Mouse (Mus musculus): Measurements from ENCODE around the gene Vipr2.

Vipr2 gene

GRCm38 (mm10) chr12:116101945-116102344 is 24.4 kb downstream of the Vipr2 start:
- DNase-seq, result no peak

GRCm38 (mm10) chr12:116109451-116110353 is 32.2 kb downstream of the Vipr2 start:
- no peak for DNase-seq

DNA sequence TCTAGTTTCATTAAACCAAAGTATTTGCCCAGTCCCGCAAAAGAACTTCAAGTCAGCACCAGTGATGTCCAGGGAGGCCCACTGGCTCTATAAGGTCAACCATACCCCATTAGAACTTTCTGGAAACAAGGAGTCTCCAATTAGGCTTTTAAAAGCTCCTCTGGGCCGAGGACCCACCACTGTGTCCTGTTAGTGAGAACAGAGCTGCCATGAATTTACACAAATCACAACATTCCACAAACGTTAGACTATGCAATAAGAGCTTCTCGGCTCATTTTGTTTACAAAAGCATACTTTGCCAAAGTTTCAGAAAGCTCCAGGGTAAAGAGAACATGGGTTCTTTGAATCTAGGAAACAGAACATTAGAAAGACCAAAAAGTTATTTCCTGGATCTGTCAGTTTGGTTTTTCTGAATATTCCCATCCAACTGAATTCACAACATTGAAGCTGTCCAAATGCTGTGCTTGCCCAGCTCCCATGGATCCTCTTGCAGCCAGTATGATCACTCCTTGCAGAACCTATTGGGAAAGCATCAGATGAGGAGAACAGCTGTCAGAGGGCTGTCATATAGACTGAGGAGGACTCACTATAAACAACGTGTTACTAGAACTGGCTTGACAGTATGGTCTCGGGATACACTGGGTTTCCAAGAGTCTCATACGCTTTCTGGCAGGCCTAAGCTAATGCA is 33.6 kb downstream of the Vipr2 start:
- no peak for DNase-seq

GRCm38 (mm10) chr12:116115781-116116180 is 38.3 kb downstream of the Vipr2 start:
- no peak for DNase-seq

- DNase-seq, result no peak
These were observed 38.9 kb downstream of the Vipr2 start for GRCm38 (mm10) chr12:116116455-116116854.

DNA sequence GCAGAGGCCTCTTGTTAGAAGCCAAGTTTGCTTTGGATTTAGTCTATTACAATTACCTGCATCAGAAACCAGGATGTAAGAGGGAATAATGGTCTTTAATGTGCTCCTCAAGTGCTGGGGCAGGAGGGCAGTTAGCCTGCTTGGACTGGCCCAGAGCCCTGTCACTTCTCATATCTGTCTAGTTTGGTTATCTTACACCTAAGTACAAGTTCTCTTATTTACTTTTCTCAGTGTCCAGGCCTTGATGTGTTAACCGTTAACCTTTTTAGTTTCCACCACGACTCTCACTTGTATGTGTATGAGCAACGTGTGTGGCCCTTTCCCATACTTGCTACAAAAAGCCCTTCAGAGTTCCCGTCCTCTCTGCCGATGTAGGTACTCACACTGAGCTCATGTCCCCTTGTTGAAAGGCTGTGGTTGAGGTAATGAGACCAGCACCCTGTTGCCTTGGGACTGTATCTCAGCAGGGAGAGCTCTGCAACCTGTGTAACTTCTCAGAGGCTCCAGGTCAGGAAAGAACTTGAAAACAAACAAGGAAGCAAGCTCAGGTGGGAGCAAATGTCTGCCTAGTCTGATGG is 39.9 kb downstream of the Vipr2 start:
- no peak for DNase-seq

GRCm38 (mm10) chr12:116119001-116119400 is 41.5 kb downstream of the Vipr2 start:
- no peak for DNase-seq

DNA sequence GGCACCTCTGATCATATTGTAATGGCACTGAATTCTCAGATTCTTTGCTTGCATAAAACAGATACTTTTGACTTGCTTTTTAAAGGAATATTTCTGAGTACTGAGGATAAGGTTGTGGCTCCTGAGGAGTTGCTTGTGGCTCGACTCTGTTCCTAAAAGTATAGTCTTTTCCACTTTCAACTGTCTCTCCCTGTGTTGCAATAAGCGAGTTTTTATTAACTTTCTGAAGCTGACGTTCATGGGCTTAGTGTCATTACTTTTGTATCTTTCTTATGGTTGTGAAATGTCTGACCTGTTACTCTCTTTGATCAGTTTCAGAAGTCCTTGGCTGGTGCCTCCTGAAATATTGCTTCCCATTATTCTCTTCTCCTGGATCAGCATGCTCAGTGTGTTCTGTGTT is 46.3 kb downstream of the Vipr2 start:
- DNase-seq, result no peak

DNA sequence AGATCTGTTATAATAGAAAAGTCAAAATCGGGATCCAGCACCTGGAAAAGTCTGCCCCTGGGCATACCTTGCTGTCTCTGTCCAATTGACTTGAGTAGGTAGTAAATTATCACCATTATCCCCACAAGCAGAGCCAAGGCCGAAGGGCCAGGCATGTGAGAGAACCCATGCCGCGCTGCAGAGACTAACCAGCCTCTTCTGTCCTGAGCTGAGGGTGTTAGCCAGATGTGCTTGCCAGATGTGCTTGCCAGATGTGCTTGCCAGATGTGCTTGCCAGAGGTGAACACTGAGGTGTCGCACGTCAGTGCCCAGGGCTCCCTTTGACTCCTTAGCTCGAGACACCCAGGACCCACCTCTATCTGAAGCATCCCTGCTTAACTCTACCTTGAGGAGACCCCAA is 53.4 kb downstream of the Vipr2 start:
- DNase-seq, result no peak

DNA sequence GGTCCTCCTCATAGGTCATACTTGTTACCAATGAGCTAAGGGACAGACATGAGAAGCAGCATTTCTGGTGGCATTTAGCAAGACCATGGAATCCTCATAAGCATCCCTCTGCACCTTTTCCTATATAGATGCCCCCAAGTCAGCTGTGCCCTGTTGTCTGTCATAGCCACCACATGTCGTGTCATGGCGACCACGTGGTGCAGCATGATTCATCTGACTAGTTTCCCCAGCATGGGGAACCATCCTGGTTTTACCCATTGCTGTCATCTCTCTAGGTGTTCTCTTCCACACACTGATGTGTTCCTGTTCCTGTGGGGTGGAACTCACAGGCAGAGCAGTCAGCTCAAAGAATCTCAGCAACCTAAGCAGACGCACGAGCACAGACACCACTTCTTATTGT is 55.4 kb downstream of the Vipr2 start:
- DNase-seq, result no peak

- no peak for DNase-seq
These were observed 58.4 kb downstream of the Vipr2 start for GRCm38 (mm10) chr12:116135906-116136305.

DNA sequence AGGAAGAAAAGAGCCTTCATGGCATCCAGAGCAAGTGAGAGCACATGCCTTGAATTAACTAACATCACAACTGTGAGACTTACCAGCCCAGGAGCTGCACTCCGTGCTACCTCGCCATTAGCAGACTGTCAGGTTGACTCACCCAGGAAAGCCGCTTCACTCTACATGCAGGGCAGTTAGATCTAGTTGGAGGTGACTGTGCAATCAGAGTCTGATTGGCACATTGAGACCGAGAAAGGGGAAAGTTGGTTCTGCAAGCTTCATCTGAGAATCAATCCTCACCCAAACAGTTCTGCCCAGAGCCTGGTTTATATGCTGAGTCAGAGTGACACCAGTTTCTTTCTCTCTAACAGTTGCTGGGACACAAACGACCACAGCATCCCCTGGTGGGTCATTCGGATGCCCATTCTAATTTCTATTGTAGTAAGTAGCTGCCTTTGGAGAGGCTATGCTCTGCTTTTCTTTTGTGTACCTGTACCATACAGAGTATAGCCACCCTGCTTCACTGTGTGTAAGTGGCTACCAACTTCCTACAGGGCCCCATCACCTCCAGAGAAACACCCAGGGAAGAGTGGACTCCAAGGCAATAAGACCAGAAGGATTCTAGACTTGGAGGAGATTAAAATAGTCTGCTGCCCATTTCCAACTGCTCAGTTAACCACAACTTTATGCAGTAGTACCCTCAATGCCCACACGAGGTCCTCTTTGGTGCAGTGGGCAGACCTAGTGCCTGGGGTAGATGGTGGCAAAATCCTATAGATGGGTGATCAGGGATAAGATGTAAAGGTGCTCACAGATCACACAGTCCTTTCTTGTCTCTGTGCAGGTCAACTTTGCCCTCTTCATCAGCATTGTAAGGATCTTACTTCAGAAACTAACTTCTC is 61.0 kb downstream of the Vipr2 start:
- DNase-seq, result no peak

- no peak for DNase-seq
These were observed 63.1 kb downstream of the Vipr2 start for GRCm38 (mm10) chr12:116140605-116141004.

DNA sequence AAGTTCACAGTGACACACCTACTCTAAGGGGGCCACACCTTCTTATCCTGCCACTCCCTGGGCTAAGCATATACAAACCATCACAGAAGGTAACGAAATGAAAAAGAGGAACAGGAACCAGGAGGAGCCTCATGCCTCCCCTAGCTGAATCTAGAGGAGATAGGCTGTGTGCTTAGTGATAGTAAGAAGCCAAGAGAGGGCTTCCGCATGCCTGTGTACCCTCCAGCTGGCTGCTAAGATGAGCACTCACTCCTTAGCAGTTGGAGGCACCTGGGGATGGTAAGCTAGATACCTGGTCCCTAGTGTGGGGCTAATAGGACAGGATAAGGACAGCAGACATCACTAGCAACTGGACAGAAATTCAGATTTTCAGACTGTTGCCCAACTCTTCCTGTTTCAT is 64.3 kb downstream of the Vipr2 start:
- no peak for DNase-seq

- DNase-seq, result no peak
These were observed 64.9 kb downstream of the Vipr2 start for GRCm38 (mm10) chr12:116142464-116142863.

- no peak for DNase-seq
These were observed 67.7 kb downstream of the Vipr2 start for GRCm38 (mm10) chr12:116145246-116145645.

GRCm38 (mm10) chr12:116145686-116146085 is 68.2 kb downstream of the Vipr2 start:
- DNase-seq, result no peak

DNA sequence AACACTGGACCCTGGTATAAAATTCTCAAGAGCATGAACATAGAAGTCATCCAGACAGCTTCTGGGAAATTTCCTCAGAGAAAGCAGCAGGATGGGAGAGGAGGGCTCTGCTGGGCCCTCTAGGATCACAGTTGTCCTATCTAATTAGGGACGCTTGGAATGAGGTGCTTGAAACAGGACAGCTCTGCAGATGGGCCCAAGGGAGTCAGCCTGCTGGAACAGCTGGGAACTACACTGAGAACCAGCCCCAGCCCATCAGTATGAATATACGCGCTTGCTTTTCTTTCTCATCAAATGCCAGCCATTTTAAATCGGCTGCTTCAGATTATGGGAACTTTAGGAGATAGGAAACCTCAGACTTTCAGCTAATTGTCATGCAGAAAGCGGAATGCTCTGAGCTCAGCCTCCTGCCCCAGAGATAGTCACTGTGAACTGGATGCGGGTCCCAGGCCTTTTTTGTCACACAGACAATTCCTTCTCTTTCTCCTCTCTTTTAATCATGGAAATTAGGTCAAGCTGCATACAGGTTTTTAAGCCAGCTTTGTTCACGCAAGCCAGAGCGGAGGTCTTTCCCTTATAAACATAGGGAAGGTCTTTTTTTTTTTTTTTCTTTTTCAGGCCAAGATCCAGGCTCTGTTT is 69.6 kb downstream of the Vipr2 start:
- no peak for DNase-seq

DNA sequence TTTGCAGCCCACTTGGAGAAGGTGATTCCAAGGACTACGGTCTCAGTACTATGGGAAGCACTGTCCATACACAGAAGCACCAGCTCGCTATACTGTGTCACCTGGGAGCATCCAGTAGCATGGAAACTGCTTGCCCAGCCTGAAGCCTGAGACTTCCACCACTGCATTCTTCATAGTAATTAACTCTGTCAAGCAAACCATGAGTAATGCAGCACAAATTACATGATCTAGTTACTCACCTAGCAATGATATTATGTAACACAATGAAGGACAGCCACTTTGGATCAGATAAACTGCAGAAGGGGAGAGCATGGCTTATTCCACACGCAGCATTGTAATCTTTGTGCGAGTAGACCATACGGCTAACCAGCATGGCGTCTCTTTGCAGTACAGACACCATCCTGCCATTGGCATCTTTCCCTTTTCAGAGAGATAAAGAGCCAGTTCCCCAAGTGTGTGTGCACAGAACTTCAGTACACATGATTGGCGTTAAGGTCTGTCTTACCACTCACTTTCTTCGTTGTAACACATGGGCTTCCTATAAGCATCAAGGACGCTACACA is 75.4 kb downstream of the Vipr2 start:
- no peak for DNase-seq

DNA sequence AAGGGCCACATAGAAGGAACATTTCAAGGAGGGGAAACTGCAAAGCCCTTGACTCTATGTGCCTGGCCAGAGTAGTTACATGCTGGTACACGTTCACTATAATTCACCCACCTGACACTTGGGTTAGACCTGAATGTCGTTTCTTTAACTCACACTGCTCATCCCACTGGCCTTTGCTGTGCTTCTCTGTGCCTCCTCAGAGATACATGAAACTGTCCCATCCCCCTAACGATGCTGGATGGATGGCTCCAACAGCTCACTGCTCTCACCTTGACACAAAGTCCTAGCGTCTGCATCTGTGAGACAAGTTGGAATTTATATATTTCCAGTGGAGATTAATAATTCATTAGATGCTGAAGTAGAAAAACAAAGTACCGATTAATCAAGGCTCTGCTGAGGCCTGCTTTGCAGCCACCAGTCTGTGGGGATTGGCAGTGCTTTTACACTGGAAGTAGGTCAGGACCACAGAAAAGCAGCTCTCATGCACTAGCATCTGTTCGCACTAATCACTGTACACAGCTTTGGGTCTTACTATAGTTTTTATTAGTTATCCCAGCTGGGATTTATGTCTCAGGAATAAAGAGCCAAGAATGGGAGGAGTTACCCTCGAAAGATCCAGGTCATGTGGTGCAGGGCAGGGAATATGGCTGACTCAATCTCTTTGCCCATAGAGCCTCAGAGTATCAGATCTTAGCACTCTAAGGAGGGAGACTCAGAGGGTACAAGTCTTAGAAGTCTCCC is 79.4 kb downstream of the Vipr2 start:
- no peak for DNase-seq

DNA sequence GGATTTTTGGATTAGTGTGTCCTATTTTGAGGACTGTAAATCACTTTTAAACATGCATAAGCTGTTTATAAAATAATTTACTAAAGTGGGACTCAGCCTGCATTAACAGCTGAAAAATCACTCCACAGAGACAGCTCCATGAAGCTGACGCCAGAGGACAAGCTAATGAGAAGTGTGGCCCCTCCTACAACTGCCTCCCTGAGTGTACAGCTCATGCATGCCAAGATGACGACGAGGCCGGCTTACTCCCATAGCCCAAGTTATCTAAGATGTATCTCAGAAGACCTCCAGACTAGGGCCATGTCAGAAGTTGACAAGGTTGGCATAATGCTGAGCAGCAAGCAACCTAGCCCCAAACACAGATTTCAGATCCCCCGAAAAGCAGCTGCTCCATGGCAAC is 81.7 kb downstream of the Vipr2 start:
- DNase-seq, result no peak
